Mouse (Mus musculus): ENCODE results near the gene Jund. TPM values are rescaled to one million over a fixed set of nuclear protein-coding genes. Genes with fewer than 3 reads are reported as not detected.

Gene Jund
- polyA plus RNA-seq, 1 experiment: 48.1 TPM

DNA sequence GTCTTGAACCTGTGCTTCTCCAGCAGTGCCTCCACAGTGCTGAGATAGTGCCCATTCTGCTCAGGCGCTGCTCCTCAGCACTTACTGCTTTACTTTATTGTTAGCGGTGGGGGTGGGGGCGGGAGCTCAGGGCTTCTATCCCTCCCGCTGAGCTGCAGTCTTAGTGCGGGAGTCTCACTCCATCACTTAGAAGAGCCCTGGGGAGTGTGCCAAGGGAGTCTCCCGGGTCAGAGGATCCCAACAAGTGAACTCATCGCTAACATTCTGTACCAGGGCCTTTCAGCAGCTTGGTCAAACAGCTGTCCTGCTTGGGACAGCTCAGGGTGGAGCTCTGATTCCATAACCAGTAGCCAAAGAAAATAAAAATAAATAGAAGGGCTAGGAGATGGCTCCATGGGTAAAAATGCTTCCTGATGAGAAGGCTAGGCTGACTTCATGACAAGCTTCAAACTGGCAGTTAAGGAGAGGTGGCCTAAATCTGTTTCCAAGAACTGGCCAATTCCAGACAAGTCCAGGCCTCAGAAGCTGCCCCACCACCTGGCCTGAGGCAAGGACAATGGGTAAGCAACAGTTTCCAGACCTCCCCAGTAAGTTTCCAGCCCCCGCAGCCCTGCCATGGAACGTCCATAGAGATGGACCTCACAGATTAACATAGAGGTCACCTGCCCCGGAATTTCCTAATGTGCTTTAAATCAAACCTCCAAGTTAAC, 27.0 kb upstream of the Jund start:
- no peak overlapping the region for H3K4me3 ChIP-seq (replicated peaks; ENCODE audit: control insufficient read depth, low read depth, low read length)
- H3K4me1 ChIP-seq (ENCODE audit: control insufficient read depth, insufficient read depth, low read length): peaks cover 6% of the 10 kb centered on the region; the same call in 1 of the 2 replicates
- no peak overlapping the region for H3K27ac ChIP-seq (ENCODE audit: control insufficient read depth, insufficient read depth, low read depth, low read length, poor library complexity)
- TF ChIP-seq POLR2A (IDR thresholded peaks at IDR 0.05; ENCODE audit: borderline replicate concordance, control insufficient read depth, low read depth, low read length): no peak
- TF ChIP-seq CTCF (IDR thresholded peaks at IDR 0.05; ENCODE audit: control insufficient read depth, insufficient read depth, low read length): no peak
- WGBS: 88% methylated on average over 10 of the region's 10 CpGs

DNA sequence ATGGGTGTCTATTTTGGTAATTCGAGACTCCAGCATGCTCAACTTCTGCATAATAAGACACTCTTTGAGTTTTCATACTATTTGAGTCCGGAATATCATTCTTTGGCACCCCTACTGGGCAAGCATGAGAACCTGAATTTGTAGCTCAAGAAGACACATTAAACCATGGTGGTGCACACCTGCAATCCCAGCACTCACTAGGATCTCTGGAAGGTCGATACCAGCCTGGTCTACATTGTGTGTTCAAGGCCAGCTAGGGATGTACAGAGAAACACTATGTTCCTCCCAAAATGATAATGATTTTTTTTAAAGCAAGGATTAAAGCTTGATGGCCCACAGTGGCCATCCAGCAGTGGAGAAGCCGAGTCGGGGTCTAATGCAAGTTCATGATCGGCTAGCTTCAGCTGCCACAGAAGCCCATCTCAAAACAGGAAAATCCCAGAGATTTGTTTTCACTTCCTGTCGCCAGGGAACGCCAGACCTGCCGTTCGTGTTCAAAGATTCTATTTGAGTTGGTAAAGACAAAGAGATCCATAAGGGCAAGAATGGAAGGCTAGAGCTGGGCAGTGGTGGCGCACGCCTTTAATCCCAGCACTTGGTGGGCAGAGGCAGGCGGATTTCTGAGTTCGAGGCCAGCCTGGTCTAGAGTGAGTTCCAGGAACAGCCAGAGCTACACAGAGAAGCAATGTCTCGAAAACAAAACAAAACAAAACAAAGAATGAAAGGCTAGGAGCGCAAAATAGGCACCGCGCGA, 26.2 kb upstream of the Jund start:
- Histone ChIP-seq H3K4me1 (ENCODE audit: control insufficient read depth, insufficient read depth, low read length) (peaks cover 6% of the 10 kb centered on the region; the same call in 1 of the 2 replicates), H3K27ac (ENCODE audit: control insufficient read depth, insufficient read depth, low read depth, low read length, poor library complexity) (peak overlapping the region; percentile 23), H3K4me3 (replicated peaks; ENCODE audit: control insufficient read depth, low read depth, low read length) (peak overlapping the region; percentile 48)
- TF ChIP-seq POLR2A (IDR thresholded peaks at IDR 0.05; ENCODE audit: borderline replicate concordance, control insufficient read depth, low read depth, low read length): no peak
- TF ChIP-seq CTCF (IDR thresholded peaks at IDR 0.05; ENCODE audit: control insufficient read depth, insufficient read depth, low read length): no peak
- WGBS: 34% methylated on average over 19 of the region's 19 CpGs

DNA sequence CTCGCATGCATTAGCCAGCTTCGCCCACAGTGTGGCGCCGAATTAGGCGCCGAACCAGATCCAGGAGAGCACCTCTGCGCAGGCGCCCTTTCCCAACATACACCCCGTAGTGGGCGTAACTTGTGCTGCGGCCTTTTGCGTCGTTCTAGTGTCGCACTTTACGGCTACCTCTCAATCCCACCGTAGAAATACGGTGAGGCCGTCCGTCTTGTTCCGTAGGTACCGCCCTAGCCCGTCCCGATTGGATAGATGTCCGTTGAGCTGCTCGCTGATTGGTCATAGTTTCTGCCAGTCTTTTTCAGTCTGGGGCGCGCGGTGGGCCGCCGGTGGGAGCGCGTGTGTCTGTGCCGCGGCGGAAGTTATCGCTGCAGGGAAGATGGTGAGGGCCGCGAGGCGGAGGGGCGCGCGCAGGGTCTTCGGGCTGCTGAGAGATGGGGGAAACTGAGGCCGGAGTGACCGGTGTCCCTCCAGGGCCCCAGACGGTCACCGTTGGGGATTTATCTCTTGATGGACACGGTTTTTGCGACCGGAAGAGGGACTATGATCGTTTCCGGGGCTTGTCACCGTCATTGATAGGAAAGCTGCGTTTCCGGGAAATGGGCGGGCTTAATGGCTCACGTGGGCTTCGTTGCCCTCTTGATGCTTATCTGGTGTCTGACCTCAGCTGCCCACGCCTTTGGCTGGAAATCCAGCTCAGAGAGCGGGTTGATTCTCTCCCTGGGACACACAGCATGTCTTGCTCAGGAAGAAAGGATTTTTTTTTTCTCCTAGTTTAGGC, 25.5 kb upstream of the Jund start, which contains the start of gene Lsm4:
Gene Lsm4 (plus strand): TSS at position 170 of the 778 bp plus-strand sequence.
- Histone ChIP-seq H3K27ac (ENCODE audit: control insufficient read depth, insufficient read depth, low read depth, low read length, poor library complexity) (peak within 1 kb of the TSS; percentile 94), H3K4me3 (replicated peaks; ENCODE audit: control insufficient read depth, low read depth, low read length) (peak within 1 kb of the TSS; percentile 70), H3K4me1 (ENCODE audit: control insufficient read depth, insufficient read depth, low read length) (peaks cover 8% of the 10 kb centered on the region; the same call in 1 of the 2 replicates)
- WGBS: under 1% methylated on average over 60 of the region's 60 CpGs
- TF ChIP-seq POLR2A (IDR thresholded peaks at IDR 0.05; ENCODE audit: borderline replicate concordance, control insufficient read depth, low read depth, low read length) (no peak; the same call in 1 of the 2 replicates), CTCF (IDR thresholded peaks at IDR 0.05; ENCODE audit: control insufficient read depth, insufficient read depth, low read length) (peak; percentile 92)

DNA sequence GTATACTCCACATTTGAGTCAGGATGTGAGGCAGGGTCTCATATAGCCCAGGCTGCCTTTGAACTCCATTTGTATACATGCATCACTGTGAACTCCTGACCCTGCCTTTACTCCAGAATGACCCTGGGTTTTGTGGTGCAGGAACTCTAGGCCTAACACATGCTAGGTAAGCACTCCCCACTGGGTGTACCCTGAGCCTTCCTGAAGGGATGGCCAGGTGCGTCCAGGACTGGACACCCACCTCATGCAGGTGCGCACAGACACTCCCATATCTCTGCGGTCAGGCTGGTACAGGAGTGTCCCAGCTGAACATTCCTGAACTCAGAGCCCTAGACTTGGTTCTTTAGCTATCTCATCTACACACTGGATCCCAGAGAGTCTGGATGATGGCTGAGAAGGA, 24.6 kb upstream of the Jund start:
- H3K4me3 ChIP-seq (replicated peaks; ENCODE audit: control insufficient read depth, low read depth, low read length): peak overlapping the region; percentile 70
- no peak for TF ChIP-seq CTCF (IDR thresholded peaks at IDR 0.05; ENCODE audit: control insufficient read depth, insufficient read depth, low read length)
- no peak for TF ChIP-seq POLR2A (IDR thresholded peaks at IDR 0.05; ENCODE audit: borderline replicate concordance, control insufficient read depth, low read depth, low read length)
- 78% methylated on average over 3 of the region's 3 CpGs for WGBS
- H3K4me1 ChIP-seq (ENCODE audit: control insufficient read depth, insufficient read depth, low read length): peaks cover 10% of the 10 kb centered on the region
- H3K27ac ChIP-seq (ENCODE audit: control insufficient read depth, insufficient read depth, low read depth, low read length, poor library complexity): peak overlapping the region; percentile 94

DNA sequence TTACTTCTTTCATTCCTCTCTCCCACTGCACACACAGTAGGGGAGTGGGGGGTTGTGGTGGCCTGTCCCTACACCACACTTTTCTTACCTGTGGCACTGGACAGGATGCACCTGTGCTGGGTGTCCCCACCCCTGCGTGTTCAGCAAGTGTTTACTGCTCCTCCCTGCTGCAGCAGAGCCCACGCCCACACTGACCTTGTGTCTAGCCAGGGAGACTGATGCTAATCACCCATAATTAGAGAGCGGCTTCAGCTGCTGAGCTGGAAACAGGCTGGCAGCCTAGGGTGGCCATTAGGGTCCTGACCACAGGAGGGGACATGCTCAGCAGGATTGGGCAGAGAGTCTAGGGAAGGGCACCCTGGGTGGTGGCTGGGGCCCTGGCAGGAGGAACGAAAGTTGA, 24.0 kb upstream of the Jund start:
- Histone ChIP-seq H3K4me1 (ENCODE audit: control insufficient read depth, insufficient read depth, low read length) (peaks cover 10% of the 10 kb centered on the region), H3K27ac (ENCODE audit: control insufficient read depth, insufficient read depth, low read depth, low read length, poor library complexity) (peak overlapping the region; percentile 5), H3K4me3 (replicated peaks; ENCODE audit: control insufficient read depth, low read depth, low read length) (no peak overlapping the region)
- TF ChIP-seq POLR2A (IDR thresholded peaks at IDR 0.05; ENCODE audit: borderline replicate concordance, control insufficient read depth, low read depth, low read length) (no peak), CTCF (IDR thresholded peaks at IDR 0.05; ENCODE audit: control insufficient read depth, insufficient read depth, low read length) (no peak)
- WGBS: 29% methylated on average over 4 of the region's 4 CpGs

DNA sequence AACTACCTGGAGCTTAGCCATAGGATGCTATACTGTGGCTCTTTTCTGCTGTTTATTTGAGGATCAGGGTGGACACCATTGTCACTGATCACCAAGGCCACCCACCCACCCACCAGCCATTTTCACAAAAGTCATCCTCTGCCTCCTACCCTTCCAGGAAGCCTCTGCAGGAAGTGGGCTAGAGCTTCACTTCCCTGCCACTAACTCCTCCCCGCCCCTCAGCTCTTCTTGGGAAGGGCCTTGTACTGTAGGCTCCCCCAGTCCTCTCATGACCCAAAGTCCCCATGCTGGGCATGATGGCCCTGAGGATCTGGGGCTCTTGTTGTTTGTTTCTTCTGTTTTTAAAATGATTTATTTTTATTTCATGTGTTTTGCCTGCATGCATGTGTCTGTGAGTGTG, 23.4 kb upstream of the Jund start:
- WGBS: 17% methylated on average over 1 of the region's 1 CpGs
- Histone ChIP-seq H3K4me3 (replicated peaks; ENCODE audit: control insufficient read depth, low read depth, low read length) (no peak overlapping the region), H3K27ac (ENCODE audit: control insufficient read depth, insufficient read depth, low read depth, low read length, poor library complexity) (no peak overlapping the region), H3K4me1 (ENCODE audit: control insufficient read depth, insufficient read depth, low read length) (peaks cover 10% of the 10 kb centered on the region)
- TF ChIP-seq POLR2A (IDR thresholded peaks at IDR 0.05; ENCODE audit: borderline replicate concordance, control insufficient read depth, low read depth, low read length) (no peak), CTCF (IDR thresholded peaks at IDR 0.05; ENCODE audit: control insufficient read depth, insufficient read depth, low read length) (no peak)

DNA sequence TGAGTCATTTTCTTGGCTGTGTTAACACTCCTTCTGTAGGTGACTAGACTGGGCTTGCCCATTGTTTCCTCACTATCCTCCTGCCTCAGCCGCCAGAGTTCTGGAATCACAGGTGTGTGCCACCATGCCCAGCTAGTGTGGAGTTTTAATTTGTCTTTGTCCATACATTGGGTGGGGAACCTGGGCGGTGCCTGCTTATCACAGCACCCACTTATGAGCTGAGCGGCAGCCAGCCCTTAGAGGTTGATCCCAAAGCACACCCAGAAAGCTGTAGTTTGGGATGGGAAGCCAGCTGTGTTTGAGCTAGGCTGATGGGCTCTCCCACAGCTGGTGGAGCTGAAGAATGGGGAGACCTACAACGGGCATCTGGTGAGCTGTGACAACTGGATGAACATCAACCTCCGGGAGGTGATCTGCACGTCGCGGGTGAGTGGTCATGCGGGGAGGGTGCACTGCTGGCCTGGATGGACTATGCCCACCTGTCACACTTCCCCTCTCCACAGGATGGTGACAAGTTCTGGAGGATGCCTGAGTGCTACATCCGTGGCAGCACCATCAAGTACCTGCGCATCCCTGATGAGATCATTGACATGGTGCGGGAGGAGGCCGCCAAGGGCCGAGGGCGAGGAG, 21.2 kb upstream of the Jund start:
- peak overlapping the region; percentile 8; the same call in 1 of the 2 replicates for H3K27ac ChIP-seq (ENCODE audit: control insufficient read depth, insufficient read depth, low read depth, low read length, poor library complexity)
- no peak overlapping the region for H3K4me3 ChIP-seq (replicated peaks; ENCODE audit: control insufficient read depth, low read depth, low read length)
- WGBS: 80% methylated on average over 15 of the region's 15 CpGs
- H3K4me1 ChIP-seq (ENCODE audit: control insufficient read depth, insufficient read depth, low read length): peaks cover 12% of the 10 kb centered on the region
- TF ChIP-seq CTCF (IDR thresholded peaks at IDR 0.05; ENCODE audit: control insufficient read depth, insufficient read depth, low read length) (no peak), POLR2A (IDR thresholded peaks at IDR 0.05; ENCODE audit: borderline replicate concordance, control insufficient read depth, low read depth, low read length) (no peak)

Data from bone marrow, adult 2 months (tissue).